Mouse (Mus musculus) telencephalon, adult 2 months (tissue): ENCODE measurements around the gene Mtg2.

Experiments
- DNase-seq: peaks from one replicate; pipeline ENCODE4 v3.0.0-alpha.2; 2011; ENCODE audit warnings: low read depth, low spot score

Mtg2 gene

DNA sequence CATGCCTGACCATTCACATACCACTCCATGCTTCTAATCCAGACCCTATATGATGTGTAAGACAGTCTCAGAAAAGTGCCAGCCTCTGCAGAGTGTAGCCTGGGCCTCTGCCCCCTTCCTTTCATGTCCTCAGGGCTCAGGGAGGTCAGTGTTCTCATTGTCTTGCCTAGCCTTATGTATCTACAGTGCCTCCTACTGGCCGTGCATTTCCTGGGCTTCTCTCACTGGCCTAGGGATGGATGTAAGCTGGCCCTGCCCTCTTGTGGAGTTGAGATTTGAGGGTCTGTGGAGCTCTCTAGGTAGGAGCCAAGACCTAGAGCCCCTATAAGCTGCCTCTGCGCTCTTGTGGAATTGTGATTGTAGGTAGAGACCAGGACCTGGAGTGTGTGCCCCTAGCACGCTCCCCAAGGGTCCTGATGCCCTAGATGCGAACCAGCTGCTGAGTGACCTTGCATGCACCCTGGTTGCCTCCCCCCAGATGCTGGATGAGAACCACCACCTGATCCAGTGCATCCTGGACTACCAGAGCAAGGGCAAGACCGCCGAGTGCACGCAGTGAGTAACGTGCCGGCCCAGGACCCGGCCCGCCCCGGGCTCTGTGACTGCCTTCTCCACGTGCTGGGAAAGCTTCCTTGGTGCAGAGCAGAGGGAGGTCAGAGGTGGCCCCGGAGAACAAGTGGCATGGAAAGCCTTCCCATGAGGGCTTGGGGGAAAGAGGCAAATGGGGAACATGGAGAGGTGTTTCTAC is 18.2 kb upstream of the Mtg2 start:
- no peak for DNase-seq

DNA sequence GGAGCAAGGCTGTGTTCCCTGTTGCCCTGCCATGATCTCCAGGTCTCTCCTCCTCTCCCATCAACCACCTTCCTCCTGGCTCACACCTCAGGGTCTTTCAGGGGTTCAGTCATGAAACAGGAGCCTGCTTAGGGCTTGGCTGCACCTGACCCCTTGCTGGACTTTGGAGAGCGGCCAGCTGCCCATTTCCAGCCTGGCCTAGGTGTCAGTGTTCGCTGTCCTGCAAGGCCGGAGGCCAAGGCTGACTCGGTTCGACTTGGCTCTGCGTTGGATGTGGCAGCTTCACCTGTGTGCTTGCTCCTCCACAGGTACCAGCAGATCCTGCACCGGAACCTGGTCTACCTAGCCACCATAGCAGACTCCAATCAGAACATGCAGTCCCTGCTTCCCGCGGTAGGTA is 17.4 kb upstream of the Mtg2 start:
- no peak for DNase-seq

DNA sequence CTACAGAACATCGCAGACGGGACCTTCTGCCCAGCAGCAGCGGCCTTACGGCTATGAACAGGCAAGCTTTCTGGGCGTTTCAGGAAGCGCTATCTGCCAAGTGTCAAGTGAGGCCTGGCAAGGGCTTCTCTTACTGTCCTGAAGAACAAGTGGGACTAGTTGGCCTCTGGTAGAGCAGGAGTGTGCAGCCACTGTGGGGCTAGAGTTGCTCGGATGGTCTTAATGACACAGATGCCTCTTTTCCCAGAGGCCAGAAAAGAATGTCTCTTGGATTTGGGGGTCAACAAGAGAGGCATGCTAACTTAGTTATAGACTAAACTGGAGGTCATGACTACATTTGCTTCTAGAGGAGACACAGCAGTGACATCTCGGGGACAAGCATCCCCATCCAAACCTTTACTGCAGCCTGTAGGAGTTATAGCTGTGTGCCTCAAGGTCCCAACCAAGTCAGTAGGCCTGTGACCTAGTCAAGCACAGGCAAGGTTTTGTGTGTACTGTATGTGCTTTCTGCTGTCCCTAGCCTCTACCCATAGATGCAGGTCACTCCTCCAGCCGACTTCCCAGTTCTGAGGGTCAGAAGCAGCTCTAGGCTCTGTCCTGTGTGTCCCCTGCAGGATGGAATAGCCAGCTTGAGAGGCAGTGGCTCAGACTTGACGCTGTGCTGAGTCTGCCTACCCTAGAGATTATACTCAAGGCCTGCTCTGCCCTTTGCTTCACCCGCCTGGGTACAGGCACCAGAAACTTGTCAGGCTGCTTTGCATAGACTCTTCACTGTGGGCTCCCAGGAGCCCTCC is 6.9 kb upstream of the Mtg2 start:
- DNase-seq: no peak

DNA sequence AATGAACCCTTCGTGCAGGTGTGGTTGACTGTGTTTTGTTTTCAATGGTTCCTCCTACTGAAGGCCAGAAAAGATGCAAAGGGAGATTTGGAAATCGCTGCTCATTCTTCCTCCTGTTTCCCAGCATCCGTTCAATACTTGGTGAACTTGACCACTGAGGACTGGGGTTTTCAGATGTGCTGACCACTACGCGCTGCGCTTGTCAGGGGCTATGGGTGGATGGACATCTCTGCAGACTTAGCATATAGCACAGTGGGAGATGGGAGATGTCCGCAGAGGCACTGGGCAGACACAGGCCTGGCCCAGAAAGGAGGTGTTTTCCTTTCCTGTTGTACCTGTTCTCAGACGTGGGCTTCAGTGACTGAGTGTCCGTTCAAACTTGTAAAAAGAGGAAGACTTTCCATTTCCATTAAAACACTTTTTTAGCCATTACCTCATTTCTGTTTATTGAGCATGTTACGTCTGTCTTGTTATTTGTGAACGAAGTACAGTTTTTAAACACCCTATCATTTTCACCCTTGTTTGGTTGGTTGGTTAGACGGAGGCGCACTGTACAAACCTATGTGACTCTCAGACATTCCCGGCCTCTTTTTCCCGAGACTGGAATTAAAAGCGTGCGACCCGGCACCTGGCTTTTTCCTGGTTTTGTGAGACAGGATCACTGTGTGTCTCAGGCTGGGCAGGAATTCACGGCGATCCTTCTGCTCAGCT is 463 bp upstream of the Mtg2 start:
- DNase-seq: no peak

DNA sequence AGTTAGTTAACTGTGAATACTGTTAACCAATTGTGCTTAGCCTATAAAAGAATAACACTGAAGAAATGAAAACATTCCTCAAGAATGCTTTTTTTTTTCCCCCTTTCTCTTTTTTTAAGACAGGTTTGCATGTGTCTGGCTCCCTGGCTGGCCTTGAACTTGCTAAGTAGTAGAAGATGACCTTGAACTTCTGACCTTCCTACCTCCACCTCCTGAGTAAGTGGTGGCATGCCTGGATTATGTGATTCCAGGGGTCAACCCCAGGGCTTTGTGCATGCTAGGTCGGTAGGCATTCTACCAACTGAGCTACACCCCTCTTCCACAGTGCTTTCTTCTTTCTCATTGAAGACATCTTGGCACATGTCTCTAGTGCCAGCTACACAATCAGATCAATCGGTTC is 1.3 kb downstream of the Mtg2 start:
- no peak for DNase-seq

DNA sequence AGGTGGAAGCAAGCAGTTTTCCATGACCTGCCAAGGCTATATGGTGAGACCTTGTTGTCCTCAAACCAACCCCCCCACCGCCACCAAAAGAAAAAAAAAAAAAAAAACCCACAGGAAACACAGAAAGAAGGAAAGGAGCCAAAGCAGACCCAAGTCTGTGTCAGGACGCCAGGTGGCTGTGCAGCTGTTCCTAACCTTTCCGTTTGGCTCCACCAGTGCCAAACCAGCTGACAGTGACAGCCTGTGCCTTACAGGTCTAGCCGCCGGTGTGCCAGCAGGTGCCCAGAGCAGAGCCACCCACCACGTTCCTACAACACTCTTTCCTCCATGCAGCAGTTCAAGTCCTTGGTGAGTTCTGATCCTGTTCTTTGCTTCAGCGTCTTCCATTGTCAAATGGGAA is 2.5 kb downstream of the Mtg2 start:
- DNase-seq: no peak

DNA sequence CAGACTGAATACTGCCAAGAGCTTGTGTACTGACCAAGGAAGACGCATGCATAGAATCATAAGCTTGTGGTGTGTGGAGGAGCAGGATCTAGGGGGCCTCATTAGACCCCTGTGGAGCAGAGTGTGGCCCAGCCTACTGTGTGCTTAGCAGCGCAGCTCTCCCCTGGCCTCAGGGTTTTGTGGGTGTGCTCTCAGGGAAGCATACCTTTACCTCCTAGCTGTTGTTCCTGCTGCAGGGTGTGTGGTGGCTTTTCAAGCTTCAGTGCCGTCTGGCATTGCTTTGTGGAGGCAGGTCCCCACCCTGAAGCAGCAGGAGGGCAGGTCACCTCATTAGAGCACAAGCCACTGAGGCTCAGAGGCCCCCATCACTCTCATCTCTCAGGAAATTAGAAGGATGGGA is 7.2 kb downstream of the Mtg2 start:
- DNase-seq: no peak

DNA sequence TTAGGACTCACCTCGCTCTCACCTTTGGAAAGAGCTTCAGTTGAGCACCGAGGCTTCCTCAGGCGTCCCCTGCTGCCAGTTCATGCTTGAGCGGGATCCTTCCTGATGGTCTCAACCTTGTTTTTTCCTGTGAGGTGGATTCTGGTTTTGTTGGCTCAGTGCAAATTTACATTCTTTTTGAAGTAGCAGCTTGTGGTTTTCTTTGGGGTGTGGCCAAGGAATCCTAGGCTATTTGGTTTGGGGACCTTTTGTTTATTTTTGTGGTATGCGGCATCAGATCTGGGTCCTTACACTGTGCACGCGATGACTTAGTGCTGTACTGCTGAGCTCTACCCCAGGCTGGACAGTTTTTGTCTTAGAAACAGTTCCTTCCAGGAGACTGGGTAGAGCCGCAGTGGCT is 10.3 kb downstream of the Mtg2 start:
- DNase-seq: no peak

DNA sequence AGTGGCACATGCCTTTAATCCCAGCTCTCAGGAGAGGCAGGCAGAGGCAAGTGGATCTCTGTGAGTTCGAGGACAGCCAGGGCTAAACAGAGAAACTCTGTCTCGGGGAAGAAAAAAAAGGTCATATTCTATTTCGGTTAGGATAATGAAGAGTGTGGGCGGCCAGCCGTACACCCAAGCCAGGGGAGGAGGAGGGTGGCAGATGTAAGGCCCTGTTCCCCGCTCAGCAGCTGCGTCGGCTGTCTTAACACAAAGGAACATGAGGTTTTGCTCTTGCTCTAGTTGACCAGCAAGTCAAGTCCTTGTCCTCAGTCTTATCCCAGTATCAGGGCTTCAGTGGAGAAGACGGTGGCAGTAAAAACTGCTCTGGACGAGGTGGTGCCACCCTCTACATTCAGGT is 12.7 kb downstream of the Mtg2 start:
- no peak for DNase-seq

DNA sequence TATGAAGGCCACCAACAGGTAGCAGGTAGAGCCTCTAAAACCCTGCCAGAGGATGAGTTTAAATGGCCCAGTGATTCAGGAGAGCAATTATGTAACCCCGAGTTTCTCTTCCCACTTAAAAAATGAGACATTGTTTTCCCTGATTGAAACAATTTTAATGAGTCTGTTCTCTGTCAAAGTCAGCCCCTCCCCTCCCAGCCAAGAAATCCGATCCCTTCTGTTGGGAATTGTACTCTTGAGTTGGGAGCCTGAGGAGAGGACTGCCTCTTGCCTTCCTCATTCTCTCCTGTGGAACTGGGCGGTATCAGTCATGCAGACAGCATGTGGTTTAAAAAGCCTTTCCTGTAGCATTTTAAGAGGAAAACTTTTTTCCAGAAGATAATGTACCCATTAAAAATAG is 14.2 kb downstream of the Mtg2 start:
- no peak for DNase-seq

DNA sequence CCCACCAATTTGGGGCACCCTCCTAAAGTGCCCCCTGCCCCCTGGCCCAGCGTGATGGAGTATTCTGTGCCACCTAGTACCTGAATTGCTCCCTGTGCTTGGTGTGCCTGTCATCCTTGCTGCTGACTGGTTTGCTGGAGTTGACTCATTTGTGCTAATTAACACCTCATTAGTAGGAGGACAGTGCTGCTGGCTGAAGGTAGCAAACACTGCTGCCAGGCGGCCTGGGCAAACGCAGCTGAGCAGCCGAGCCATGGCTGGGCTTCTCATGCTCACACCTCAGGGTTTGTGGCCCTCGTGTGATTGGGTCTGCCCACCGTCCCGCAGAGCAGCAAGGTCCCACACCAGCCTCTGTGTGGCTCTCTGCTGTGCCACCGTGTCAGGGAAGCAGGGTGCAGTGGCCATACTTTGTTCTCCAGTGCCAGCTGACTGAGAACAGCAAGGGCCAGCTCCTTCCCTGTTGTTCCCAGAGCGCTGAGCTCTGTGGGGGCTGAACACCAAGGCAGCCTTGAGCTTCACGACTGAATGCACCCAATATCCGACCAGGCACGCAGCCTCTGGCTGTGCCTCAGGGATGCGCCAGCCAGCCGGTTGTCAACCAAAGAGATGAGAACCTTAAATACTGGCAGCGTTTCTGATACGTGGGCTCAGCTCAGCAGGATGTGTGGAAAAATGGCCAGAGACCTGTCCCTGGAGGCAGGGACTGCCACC is 15.7 kb downstream of the Mtg2 start:
- DNase-seq: no peak

DNA sequence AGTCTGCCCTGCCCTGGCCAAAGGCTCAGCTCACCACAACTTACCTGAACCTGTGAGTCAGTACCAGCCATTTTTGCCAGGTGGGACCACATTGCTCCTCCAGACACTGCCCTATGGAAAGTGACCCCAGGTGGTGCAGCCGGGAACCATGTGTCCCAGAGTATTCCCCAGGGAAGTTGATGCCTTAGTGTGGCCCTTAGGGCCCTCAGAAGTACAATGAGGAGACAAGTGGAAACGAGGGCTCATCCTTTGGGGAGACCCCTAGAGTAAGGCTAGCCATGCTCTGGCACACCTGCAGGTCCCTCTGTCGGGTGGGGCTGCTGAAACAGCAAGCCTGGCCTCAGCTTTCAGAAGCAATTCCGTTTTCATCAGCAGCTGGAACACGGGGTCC is 16.2 kb downstream of the Mtg2 start:
- DNase-seq: no peak

DNA sequence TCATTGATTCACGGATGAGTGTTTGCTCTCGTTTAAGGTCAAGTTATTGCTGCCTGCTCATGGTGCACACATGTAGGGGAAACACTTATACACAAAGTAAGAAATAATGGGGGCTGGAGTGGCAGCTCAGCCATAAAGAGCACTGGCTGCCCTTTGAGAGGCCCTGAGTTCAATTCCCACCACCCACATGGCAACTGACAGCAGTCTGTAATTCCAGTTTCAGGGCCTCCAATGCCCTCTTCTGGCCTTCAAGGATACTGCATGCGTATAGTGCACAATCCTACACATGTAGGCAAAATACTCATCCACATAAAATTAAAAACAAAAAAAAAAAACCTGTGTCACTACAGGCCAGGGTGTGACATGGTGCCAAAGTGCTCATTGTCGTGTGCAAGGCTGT is 17.1 kb downstream of the Mtg2 start:
- no peak for DNase-seq

DNA sequence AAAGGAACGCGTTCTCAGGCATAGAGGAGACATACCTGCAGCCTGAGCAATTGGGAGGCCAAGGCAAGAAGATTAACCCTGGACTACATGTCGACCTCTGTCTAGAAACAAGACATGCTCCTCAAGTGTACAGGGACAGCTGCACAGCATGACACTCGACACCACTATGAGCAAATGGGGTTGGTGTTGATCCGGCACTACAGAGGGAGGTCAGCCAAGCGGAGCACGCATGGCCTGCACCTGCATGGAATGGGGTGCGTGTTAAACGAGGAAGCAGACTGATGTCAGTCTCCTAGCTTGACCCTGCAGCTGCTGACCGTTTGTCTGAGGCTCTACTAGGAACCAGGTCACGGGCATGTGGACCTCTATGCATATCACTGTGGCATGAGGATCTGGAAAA is 19.9 kb downstream of the Mtg2 start:
- DNase-seq: no peak

DNA sequence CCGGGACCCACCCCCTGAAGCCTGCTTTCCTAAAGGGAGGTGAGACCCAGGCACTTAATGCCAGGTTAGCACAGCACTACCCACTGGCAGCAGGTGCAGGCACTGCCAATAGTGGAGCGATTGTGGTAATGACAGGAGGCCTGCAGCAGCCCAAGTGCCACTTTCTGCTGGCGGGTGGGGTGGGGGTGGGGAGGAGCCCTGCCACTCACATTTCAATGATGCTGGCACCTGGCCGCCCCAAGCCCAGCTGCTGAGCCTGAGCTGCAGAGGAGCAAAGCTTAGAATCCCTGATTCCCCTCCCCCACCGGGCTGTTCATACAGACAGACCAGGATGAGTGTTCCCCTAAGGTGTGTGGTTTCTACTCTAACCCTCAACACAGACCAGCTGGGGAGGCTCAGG is 25.3 kb downstream of the Mtg2 start:
- DNase-seq: no peak

DNA sequence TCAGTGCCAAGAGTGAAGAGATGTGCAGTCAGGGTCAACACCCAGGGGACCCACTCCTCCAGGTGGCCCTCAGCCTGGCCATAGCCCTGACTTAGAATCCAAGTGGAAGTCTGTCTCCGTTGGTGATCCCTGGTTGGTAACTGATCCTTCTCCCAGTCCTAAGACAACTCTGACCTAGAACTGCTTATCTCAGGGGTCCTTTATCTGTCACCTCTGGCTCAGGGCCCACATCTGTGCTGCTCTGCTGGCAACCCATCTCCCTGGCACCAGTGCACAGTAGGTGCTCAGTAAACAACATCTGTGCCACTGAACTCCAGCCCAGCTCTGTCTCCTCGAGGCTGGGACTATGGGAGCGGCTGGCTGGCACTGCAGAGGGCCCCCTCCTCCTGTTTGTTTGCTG is 27.2 kb downstream of the Mtg2 start:
- DNase-seq: no peak

DNA sequence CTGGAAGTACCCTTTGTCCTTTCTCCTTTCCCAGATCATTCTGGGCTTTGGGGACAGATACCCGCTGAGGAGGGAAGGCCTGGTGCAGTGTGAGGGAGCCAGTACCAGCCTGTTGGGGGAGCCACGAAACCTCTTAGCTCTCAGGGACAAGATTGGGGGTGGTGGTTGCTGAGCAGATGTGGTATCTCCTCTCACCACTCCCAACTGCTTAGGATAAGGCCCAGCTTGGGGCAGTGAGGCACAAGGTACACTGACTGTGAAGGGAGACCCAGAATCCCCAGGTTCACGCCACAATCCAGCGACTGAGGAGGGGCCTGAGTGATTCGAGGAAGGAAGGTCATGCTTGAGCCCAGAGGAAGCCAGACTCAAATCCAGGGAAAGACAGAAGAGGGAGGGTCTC is 27.8 kb downstream of the Mtg2 start:
- no peak for DNase-seq

DNA sequence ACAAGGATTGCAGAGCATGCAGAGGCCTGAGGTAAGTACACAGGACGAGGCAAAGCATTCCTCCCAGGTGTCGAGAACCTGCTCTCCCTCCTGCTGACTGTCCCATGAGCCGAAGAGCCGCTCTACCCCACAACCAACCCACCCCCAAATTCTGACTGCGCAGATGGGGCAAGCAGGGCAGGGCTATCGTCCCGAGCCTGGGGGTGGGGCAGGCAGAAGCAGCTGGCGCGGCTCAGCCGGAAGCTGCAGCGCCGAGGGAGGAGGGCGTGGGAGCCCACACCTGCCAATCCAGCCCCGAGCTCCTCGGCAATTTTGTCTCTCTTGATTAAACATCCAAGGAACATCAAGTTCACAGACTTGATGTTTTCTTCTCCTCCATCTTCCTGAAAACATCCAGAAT is 29.1 kb downstream of the Mtg2 start:
- DNase-seq: no peak

DNA sequence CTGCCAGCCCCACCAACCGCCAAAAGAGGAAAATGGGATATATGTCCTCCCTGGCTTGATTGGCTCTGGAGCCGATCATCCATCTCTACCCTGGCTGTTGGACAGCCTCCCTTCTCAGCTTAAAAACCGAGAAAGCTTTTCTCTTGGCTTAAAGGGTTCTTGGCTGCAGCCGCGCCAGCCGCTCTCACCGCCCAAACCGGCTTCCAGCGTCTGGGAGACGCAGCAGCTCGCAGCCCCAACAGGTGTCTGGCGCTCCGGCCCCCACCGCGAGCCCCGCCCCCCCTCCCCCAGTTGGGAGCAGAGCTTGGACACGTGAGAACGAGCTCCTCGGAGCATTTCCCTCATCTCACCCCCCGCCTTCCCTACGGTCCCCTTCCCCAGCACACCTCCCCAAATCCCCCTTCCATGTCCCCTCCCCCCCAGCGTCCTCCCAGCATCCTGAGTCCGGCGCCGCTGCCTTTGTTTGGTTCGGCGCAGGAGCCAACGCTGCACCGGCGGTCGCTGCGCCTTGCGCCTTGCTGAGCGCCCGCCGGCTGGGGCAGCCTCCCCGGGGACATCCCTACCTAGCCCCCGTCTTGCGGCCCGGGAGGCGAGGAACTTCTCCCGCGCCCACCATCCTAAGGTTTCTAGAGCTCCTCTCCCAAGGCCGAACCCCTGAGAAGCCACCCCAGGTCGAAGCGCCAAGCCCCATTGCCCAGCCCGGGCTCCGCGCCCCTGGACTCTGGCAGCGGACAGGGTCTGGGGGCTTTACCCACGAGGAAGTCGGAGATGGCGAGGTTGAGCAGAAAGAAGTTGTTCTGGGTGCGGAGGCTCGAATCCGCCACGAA is 33.0 kb downstream of the Mtg2 start:
- DNase-seq: no peak

DNA sequence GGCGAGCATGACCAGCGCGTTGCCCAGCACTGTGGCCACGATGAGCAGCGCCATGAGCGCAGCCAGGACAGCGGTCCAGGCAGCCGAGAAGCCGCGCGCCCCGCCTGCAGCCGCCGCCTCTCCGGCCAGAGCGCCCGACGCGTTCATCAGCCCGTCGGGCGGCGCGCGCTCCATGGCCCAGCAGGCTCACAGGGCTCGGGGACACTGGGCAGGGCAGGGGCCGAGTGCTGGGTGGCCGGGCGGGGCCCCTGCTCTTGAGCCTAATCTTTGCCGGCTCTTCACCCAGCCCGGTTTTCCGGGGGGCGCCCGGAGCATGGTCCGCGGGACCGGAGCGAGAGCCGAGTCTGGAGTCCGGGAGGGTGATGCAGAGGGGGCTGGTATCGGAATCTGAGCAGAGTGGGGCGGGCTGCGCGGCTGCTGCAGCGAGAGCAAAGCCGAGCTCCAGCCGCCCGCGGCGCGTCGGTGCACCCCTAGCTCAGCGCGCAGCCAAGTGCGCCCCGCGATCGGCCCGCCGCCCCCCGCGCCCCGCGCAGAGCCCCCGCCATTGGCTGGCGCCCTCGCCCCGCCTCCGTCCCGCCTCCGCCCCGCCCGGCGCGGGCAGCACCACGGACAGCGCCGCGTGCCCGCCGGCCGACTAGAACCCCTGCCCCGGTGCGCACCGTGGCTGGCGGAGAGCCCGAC is 33.7 kb downstream of the Mtg2 start, which contains the start of gene Hrh3:
TSS of gene Hrh3 (minus strand) at position 511 of the 681 bp plus-strand sequence.
- no peak for DNase-seq
